Mouse (Mus musculus) ES-E14 (cell line): ENCODE results near the gene Defb13.

Source experiments
- HCFC1 ChIP-seq: IDR thresholded peaks from 2 replicates; pipeline ENCODE4 v1.6.1; 2012; ENCODE audit warnings: low read length, inconsistent platforms, borderline replicate concordance; ENCODE audit not compliant: insufficient read depth
- MAFK ChIP-seq: IDR thresholded peaks from 2 replicates; pipeline ENCODE4 v1.6.1; 2014; ENCODE audit warnings: mild to moderate bottlenecking, low read depth, low read length, inconsistent platforms; ENCODE audit not compliant: insufficient read depth
- ZC3H11A ChIP-seq: IDR thresholded peaks from 2 replicates; pipeline ENCODE4 v1.6.1; 2012; ENCODE audit warnings: low read depth, mild to moderate bottlenecking, inconsistent platforms, low read length, borderline replicate concordance
- ZNF384 ChIP-seq: IDR thresholded peaks from 2 replicates; pipeline ENCODE4 v1.6.1; 2012; ENCODE audit warnings: low read depth, low read length, inconsistent platforms

DNA sequence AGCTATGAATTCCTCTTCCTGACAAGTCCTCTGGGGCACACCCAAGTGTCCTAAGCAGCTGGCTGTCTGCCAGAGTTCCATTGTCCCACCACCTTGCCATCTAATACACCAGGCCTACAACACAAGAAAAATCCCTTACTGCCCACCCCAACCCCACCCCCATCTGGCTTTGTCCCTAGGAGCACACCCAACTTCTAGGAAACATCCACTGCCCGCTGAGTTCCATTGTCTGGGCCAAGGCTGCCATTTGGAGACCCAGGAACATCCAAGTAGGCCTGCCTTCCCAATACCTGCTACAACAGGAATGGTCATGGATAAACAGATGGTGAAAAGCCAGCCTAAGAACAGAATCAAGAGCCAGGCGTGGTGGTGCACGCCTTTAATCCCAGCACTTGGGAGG lies 9.8 kb downstream of the Defb13 start:
- no peak for TF ChIP-seq HCFC1
- TF ChIP-seq MAFK: no peak
- TF ChIP-seq ZNF384: no peak
- no peak for TF ChIP-seq ZC3H11A
